Mouse (Mus musculus): Measurements from ENCODE around the gene Gm49398.

GRCm38 (mm10) chr13:61241076-61241947 is 47.3 kb downstream of the Gm49398 start:
- TF ChIP-seq TBP (IDR thresholded peaks at IDR 0.05; ENCODE audit: low read depth, low read length) (no peak), TAL1 (IDR thresholded peaks at IDR 0.05; ENCODE audit: low read length) (no peak), E2F4 (IDR thresholded peaks at IDR 0.05; ENCODE audit: borderline replicate concordance, low read depth, low read length) (no peak), EP300 (IDR thresholded peaks at IDR 0.05; ENCODE audit: low read depth in 1 of 2, low read length in 2 of 2) (no peak), POLR2AphosphoS5 (IDR thresholded peaks at IDR 0.05; ENCODE audit: borderline replicate concordance, low read depth, low read length) (no peak), CTCF (IDR thresholded peaks at IDR 0.05 in 2 of 3, conservative IDR thresholded peaks at IDR 0.05 in 1 of 3; ENCODE audit: control insufficient read depth in 1 of 3, insufficient read depth in 1 of 3, low read depth in 2 of 3, low read length in 3 of 3, poor library complexity in 1 of 3, severe bottlenecking in 1 of 3) (peak; percentile 55 to 83 (median 78)), POLR2A (IDR thresholded peaks at IDR 0.05; ENCODE audit: control insufficient read depth in 1 of 2, insufficient read depth in 1 of 2, low read depth in 1 of 2, low read length in 2 of 2, poor library complexity in 1 of 2) (no peak), SMC3 (IDR thresholded peaks at IDR 0.05; ENCODE audit: low read depth, low read length) (peak; percentile 86), POLR2AphosphoS2 (IDR thresholded peaks at IDR 0.05; ENCODE audit: low read length) (no peak), ZNF384 (IDR thresholded peaks at IDR 0.05; ENCODE audit: low read depth, low read length) (peak; percentile 95), RAD21 (IDR thresholded peaks at IDR 0.05; ENCODE audit: low read depth, low read length) (peak; percentile 83), CHD2 (IDR thresholded peaks at IDR 0.05; ENCODE audit: low read length) (no peak)

Measured in MEL (cell line).